ENCODE assay signal across 20 mouse cellular contexts in genomic region chr1:104793488-104793887, GRCm38 (mm10). TPM values are rescaled to one million over a fixed set of nuclear protein-coding genes. Genes with fewer than 3 reads are reported as not detected.
"Had no signal": no experiment of that assay in that cellular context is flagged by ENCODE, and none has a peak within 500 bp of the region (broad histone marks: within the 10 kb centered on the region; RNA-seq: fewer than 3 reads in every experiment).

No protein-coding gene starts in this region.

- H3K27me3 ChIP-seq: midbrain, embryonic 13.5 days; neural tube, embryonic 13.5 days; neural tube, embryonic 15.5 days had no signal

- H3K9ac ChIP-seq: lung, embryonic 14.5 days; midbrain, embryonic 13.5 days; neural tube, embryonic 13.5 days; neural tube, embryonic 15.5 days had no signal

- H3K27ac ChIP-seq: midbrain, embryonic 10.5 days; midbrain, embryonic 13.5 days; neural tube, embryonic 13.5 days; neural tube, embryonic 15.5 days had no signal

- H3K4me1 ChIP-seq: neural tube, embryonic 13.5 days; neural tube, embryonic 15.5 days had no signal

- DNase-seq: lung, adult 18-20 months; lung, embryonic 14.5 days; lung, postnatal 10 days; lung, postnatal 4 days; retina, postnatal 1 day; right cerebral cortex, adult 18-20 months; right cerebral cortex, postnatal 25 days; right cerebral cortex, postnatal 4 days; spleen, adult 18-20 months; thymus, adult 18-20 months; thymus, postnatal 14 days; thymus, postnatal 36 days had no signal

- H3K4me3 ChIP-seq: midbrain, embryonic 10.5 days; midbrain, embryonic 13.5 days; myocyte; neural tube, embryonic 13.5 days; neural tube, embryonic 15.5 days had no signal

- H3K9me3 ChIP-seq: midbrain, embryonic 10.5 days; midbrain, embryonic 13.5 days; neural tube, embryonic 13.5 days; neural tube, embryonic 15.5 days had no signal

- H3K36me3 ChIP-seq: midbrain, embryonic 10.5 days; midbrain, embryonic 13.5 days; neural tube, embryonic 13.5 days; neural tube, embryonic 15.5 days had no signal

- H3K4me2 ChIP-seq: lung, embryonic 14.5 days; midbrain, embryonic 13.5 days; neural tube, embryonic 13.5 days; neural tube, embryonic 15.5 days had no signal

- ATAC-seq: midbrain, embryonic 13.5 days; midbrain, embryonic 16.5 days had no signal

RNA-seq across cellular contexts. Expression of gene Cdh20, which starts 25.2 kb away (rescaled TPM):
- polyA plus RNA-seq: liver, embryonic 16.5 days; thymus, postnatal 0 days had no signal
